Mouse (Mus musculus) thymus, adult 2 months (tissue): ENCODE measurements around the gene Gm20075. TPM values are rescaled to one million over a fixed set of nuclear protein-coding genes. Genes with fewer than 3 reads are reported as not detected.
"Not testable (repeated sequence)": the region's sequence is repeated elsewhere in the genome, so short reads cannot be mapped to it uniquely, and the experiment has no call there.

Experiments
- DNase-seq: peaks from one replicate; pipeline ENCODE4 v3.0.0; 2021
- H3K27ac ChIP-seq: fragments of 200-500 bp; 2 replicates; pipeline ENCODE4 v1.5.1; 2012; ENCODE audit warnings: low read length, control low read depth; ENCODE audit not compliant: control insufficient read depth, insufficient read depth
- H3K27me3 ChIP-seq: fragments of 200-500 bp; 2 replicates; pipeline ENCODE4 v1.6.1; 2012; ENCODE audit warnings: mild to moderate bottlenecking, low read length, moderate library complexity, mixed read lengths; ENCODE audit not compliant: control insufficient read depth, insufficient read depth
- H3K36me3 ChIP-seq: fragments of 200-500 bp; 2 replicates; pipeline ENCODE4 v1.6.1; 2012; ENCODE audit warnings: mild to moderate bottlenecking, low read length, moderate library complexity; ENCODE audit not compliant: control insufficient read depth, insufficient read depth
- H3K4me1 ChIP-seq: fragments of 200-500 bp; replicated peaks from 2 replicates; pipeline ENCODE4 v1.6.1; 2012; ENCODE audit warnings: low read length; ENCODE audit not compliant: control insufficient read depth, insufficient read depth
- H3K4me3 ChIP-seq: fragments of 200-500 bp; 2 replicates; pipeline ENCODE4 v1.5.1; 2012; ENCODE audit warnings: mild to moderate bottlenecking, low read length, control low read depth, moderate library complexity; ENCODE audit not compliant: control insufficient read depth, insufficient read depth
- CTCF ChIP-seq: fragments of 200-500 bp; IDR thresholded peaks from 2 replicates; pipeline ENCODE4 v1.5.1; 2012; ENCODE audit warnings: mild to moderate bottlenecking, control low read depth, low read length, moderate library complexity, borderline replicate concordance; ENCODE audit not compliant: control insufficient read depth, poor library complexity, insufficient read depth; ENCODE audit errors: extremely low read depth
- POLR2A ChIP-seq: fragments of 200-500 bp; IDR thresholded peaks from 2 replicates; pipeline ENCODE4 v1.6.1; 2012; ENCODE audit warnings: mild to moderate bottlenecking, low read length, control low read depth, moderate library complexity; ENCODE audit not compliant: control insufficient read depth, poor library complexity, insufficient read depth; ENCODE audit errors: extremely low read depth
- whole genome bisulfite sequencing: fragments of 180-500 bp; shearing (Covaris S2); methylation state at CpG from one replicate; pipeline ENCODE4 v1.1.7; 2018; 5-methylcytosine and 5-hydroxymethylcytosine counted together
- polyA plus RNA-seq: library from polyadenylated mRNA; depleted of rRNA; stranded (reverse); fragments of >200 nt; gene quantifications from 2 replicates; pipeline ENCODE4 v1.2.3, GENCODE M21; 2012; rRNA removed

The Gm20075 gene
- polyA plus RNA-seq = 0.29 and 2.0 TPM in 2 replicates

DNA sequence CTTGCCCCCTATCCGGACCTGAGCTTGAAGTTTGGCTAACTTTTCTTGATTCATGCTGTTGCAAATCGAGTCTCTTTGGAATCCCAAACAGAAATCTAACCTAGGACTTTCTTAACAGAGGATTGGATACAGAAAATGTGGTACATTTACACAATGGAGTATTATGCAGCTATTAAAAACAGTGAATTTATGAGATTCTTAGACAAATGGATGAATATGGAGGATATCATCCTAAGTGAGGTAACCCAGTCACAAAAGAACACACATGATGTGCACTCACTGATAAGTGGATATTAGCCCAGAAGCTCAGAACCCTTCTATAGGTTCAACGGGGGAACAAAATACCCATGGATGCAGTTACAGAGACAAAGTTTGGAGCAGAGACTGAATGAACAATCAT lies at the start of gene Gm20075:
Gm20075 (minus strand) TSS at position 101 of the 400 bp plus-strand sequence.
- H3K4me1 ChIP-seq, H3K27ac ChIP-seq, DNase-seq, H3K36me3 ChIP-seq, H3K4me3 ChIP-seq, H3K27me3 ChIP-seq: not testable (repeated sequence)
- WGBS = 90% methylated on average over 3 of the region's 3 CpGs

- H3K4me3 ChIP-seq = no peak overlapping the region
- no peak for DNase-seq
- no peaks in the 10 kb centered on the region for H3K4me1 ChIP-seq
- no peaks in the 10 kb centered on the region for H3K36me3 ChIP-seq
- peaks cover 11% of the 10 kb centered on the region; the same call in 1 of the 2 replicates for H3K27me3 ChIP-seq
- 90% methylated on average over 3 of the region's 3 CpGs for WGBS
- no peak for TF ChIP-seq CTCF
- no peak for TF ChIP-seq POLR2A
- no peak overlapping the region for H3K27ac ChIP-seq
Measured at GRCm38 (mm10) chr13:96129081-96129480, 47.9 kb upstream of the Gm20075 start.

DNA sequence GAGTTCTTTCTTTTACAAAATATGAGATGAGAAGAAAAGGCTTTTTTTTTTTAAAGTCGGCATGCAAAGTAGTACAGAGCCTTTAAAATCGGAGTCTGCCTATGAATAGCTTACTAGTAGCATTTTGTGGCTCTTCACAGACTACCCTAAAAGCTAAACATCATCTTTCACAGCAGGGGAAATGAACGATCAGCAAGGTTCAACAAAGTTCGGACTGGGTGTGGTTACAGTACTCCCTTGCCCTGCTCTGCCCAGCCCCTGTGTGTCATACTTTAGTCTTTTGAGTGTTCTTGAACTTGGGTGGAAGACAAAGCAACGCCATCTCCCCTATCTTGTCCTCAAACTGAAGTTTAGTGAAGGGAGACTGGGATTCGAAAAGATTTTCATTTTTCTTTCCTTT lies 45.5 kb upstream of the Gm20075 start:
- Histone ChIP-seq H3K36me3 (no peaks in the 10 kb centered on the region), H3K4me1 (no peaks in the 10 kb centered on the region), H3K27me3 (no peaks in the 10 kb centered on the region), H3K4me3 (no peak overlapping the region), H3K27ac (no peak overlapping the region)
- DNase-seq = no peak
- 77% methylated on average over 6 of the region's 6 CpGs for WGBS
- TF ChIP-seq CTCF (no peak), POLR2A (no peak)

DNA sequence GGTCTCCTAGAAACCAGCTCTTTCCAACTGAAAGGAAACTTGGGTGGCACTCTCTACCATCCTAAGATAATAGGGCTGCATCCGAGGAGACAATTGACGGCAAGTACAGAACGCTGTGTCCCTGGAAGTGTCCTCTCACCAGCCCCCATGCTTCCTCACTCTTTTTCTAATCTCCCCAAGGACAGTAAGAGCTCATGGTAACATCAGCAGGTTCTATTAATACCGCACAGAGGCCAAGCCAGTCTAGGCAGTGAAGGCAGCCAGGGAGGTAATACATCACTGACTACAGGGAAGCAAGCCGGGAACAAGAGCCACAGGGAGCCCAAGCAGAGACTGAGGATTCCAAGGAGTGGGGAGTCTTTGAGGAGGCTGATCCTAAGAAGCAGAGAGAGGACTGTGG lies 43.8 kb upstream of the Gm20075 start:
- Histone ChIP-seq H3K27ac (no peak overlapping the region), H3K4me3 (no peak overlapping the region), H3K36me3 (no peaks in the 10 kb centered on the region), H3K27me3 (no peaks in the 10 kb centered on the region), H3K4me1 (no peaks in the 10 kb centered on the region)
- DNase-seq = no peak
- 91% methylated on average over 5 of the region's 5 CpGs for WGBS
- no peak for TF ChIP-seq CTCF
- no peak for TF ChIP-seq POLR2A

- Histone ChIP-seq H3K36me3 (no peaks in the 10 kb centered on the region), H3K27me3 (no peaks in the 10 kb centered on the region), H3K4me3 (no peak overlapping the region), H3K4me1 (no peaks in the 10 kb centered on the region), H3K27ac (no peak overlapping the region)
- DNase-seq = no peak
- 79% methylated on average over 2 of the region's 2 CpGs for WGBS
- TF ChIP-seq CTCF (no peak), POLR2A (no peak)
Measured at GRCm38 (mm10) chr13:96112711-96113110, 31.5 kb upstream of the Gm20075 start.

GRCm38 (mm10) chr13:96110767-96111166 lies 29.6 kb upstream of the Gm20075 start:
- TF ChIP-seq POLR2A (no peak), CTCF (no peak)
- Histone ChIP-seq H3K4me3 (no peak overlapping the region), H3K36me3 (no peaks in the 10 kb centered on the region), H3K27ac (no peak overlapping the region), H3K27me3 (no peaks in the 10 kb centered on the region), H3K4me1 (no peaks in the 10 kb centered on the region)
- DNase-seq = no peak
- 97% methylated on average over 3 of the region's 3 CpGs for WGBS

GRCm38 (mm10) chr13:96106367-96106766 lies 25.2 kb upstream of the Gm20075 start:
- Histone ChIP-seq H3K27me3 (no peaks in the 10 kb centered on the region), H3K27ac (no peak overlapping the region), H3K36me3 (no peaks in the 10 kb centered on the region), H3K4me1 (no peaks in the 10 kb centered on the region), H3K4me3 (no peak overlapping the region)
- DNase-seq = no peak
- no peak for TF ChIP-seq POLR2A
- no peak for TF ChIP-seq CTCF
- 62% methylated on average over 4 of the region's 4 CpGs for WGBS
